Mouse (Mus musculus): ENCODE results near the gene Elovl2. TPM values are rescaled to one million over a fixed set of nuclear protein-coding genes. Genes with fewer than 3 reads are reported as not detected.

Gene Elovl2
- polyA plus RNA-seq (2012; rRNA removed; ENCODE audit: low replicate concordance), result 0.07 and 0.26 TPM in 2 replicates

DNA sequence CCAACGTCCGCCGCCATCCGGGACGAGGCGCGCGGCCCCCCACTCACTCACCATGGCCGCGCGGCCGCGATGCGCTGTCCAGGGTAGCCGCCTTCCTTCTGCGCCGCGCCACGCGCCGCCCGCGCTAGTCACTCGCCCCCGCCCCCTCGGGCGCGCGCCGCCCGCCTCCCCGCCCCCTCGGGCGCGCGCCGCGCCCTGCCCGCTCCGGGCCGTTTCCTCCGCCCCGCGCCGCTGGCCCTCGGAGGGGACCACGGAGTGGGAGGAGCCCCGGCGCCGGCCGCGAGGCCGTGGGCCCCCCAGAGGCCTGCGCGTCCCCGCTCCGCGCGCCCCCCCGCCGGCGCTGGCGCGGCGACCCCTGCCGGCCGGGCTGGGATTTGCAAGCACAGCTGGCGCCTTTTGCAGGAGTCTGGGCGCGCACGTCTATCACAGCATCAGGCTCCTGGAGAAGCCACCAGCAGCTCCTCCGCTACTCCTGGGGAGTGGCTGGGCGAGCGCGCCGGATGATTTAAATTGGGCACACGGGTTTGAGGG, at the start of gene Elovl2:
Elovl2 (minus strand) TSS at position 102 of the 531 bp plus-strand sequence.

DNA sequence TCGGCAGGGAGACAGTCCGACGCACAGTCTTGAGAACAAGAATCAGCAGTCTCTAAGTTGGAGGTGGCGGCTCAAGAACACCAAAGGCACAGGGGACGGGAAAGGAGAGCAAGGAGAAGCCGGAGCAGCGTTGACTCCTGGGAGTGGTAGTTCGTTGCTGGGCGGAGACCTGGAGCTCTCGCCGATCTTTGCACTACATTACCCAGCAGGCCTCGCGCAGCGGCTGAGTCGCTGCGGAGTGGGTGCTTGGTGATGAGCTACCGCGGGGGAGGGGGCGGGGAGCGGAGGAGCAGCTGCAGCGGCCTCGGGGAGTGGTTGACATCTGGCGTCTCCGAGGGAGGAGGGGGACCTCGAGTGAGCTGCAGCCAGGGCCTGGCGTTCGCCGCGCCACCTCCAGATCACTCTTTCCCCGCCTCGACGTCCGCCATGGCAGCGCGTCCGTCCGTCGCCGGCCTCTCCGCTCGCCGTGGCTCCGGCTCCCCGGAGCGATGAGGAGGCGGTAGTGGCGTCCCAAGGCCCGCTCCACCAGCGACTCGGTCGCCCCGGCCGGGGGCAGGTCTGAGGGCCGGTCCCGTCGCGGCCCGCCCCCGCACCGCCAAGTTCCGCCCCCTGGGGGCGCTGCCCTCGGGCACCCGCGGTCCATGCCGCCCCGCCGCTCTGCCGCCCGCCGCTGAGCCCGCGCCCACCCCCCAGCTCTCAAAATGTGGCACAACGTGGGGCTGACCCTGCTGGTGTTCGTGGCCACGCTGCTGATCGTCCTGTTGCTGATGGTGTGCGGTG, 29.5 kb upstream of the Elovl2 start, which contains the start of gene Smim13:
Smim13 (plus strand) TSS at position 307 of the 780 bp plus-strand sequence.

Other genes with a start within 250 kb of the Elovl2 start
- 43.1 and 50.3 TPM in 2 replicates for gene Pak1ip1, start 219.4 kb downstream of the Elovl2 start, polyA plus RNA-seq (2012; rRNA removed; ENCODE audit: low replicate concordance)
- gene Tmem14c, start 204.1 kb downstream of the Elovl2 start, polyA plus RNA-seq (2012; rRNA removed; ENCODE audit: low replicate concordance), result 134 and 145 TPM in 2 replicates
- gene Mak, start 140.7 kb downstream of the Elovl2 start, polyA plus RNA-seq (2012; rRNA removed; ENCODE audit: low replicate concordance), result 0.12 TPM in 1 of 2 replicates, not detected in the other
- not detected in 2 replicates for gene Gcm2, start 109.4 kb downstream of the Elovl2 start, polyA plus RNA-seq (2012; rRNA removed; ENCODE audit: low replicate concordance)
- not detected in 2 replicates for gene Sycp2l, start 106.1 kb downstream of the Elovl2 start, polyA plus RNA-seq (2012; rRNA removed; ENCODE audit: low replicate concordance)
- 5.0 and 8.1 TPM in 2 replicates for gene Smim13, start 29.4 kb upstream of the Elovl2 start, polyA plus RNA-seq (2012; rRNA removed; ENCODE audit: low replicate concordance)
- not detected in 2 replicates for gene Gm17364, start 53.6 kb upstream of the Elovl2 start, polyA plus RNA-seq (2012; rRNA removed; ENCODE audit: low replicate concordance)